Mouse (Mus musculus) MEL (cell line): Measurements from ENCODE around the gene Gm45194. TPM values are rescaled to one million over a fixed set of nuclear protein-coding genes. Genes with fewer than 3 reads are reported as not detected.

ENCODE experiments used
- DNase-seq: peaks from one replicate; pipeline ENCODE4 v3.0.0; 2011; ENCODE audit warnings: low read depth, low spot score
- H3K27ac ChIP-seq: 2 replicates; pipeline ENCODE4 v1.5.1; 2012; ENCODE audit warnings: low read depth, mild to moderate bottlenecking, control low read depth, low read length, moderate library complexity; ENCODE audit not compliant: control insufficient read depth
- H3K27me3 ChIP-seq, 2 experiments: fragments of 150-350 bp in 1 of 2; sonication (generic) in 1 of 2; 2 replicates each; pipeline ENCODE4 v1.6.1; 2012; ENCODE audit warnings: low read length in 2 of 2, mild to moderate bottlenecking in 2 of 2, improper control_type of control experiment in 1 of 2, moderate library complexity in 1 of 2; ENCODE audit not compliant: insufficient read depth in 2 of 2, control insufficient read depth in 1 of 2
- H3K36me3 ChIP-seq, 2 experiments: 2 replicates each; pipeline ENCODE4 v1.6.1; 2012 to 2014; ENCODE audit warnings: low read length in 2 of 2, improper control_type of control experiment in 1 of 2, inconsistent platforms in 1 of 2, mild to moderate bottlenecking in 1 of 2; ENCODE audit not compliant: insufficient read depth in 2 of 2, control insufficient read depth in 1 of 2
- H3K4me1 ChIP-seq, 2 experiments: fragments of 150-350 bp in 1 of 2; sonication (generic) in 1 of 2; 2 replicates each; pipeline ENCODE4 v1.6.1; 2012; ENCODE audit warnings: low read length in 2 of 2, improper control_type of control experiment in 1 of 2, mild to moderate bottlenecking in 1 of 2; ENCODE audit not compliant: insufficient read depth in 2 of 2, control insufficient read depth in 1 of 2
- H3K4me3 ChIP-seq, 2 experiments: fragments of 150-350 bp in 1 of 2; sonication (generic) in 1 of 2; 2 replicates each; pipeline ENCODE4 v1.5.1; 2012; ENCODE audit warnings: low read depth in 2 of 2, low read length in 2 of 2, mild to moderate bottlenecking in 2 of 2, moderate library complexity in 2 of 2, control low read depth in 1 of 2, improper control_type of control experiment in 1 of 2; ENCODE audit not compliant: control insufficient read depth in 1 of 2, insufficient read depth in 1 of 2
- H3K79me2 ChIP-seq: 2 replicates; pipeline ENCODE4 v1.6.1; 2012; ENCODE audit warnings: mild to moderate bottlenecking, low read length, moderate library complexity; ENCODE audit not compliant: control insufficient read depth, poor library complexity, insufficient read depth
- H3K9ac ChIP-seq: 2 replicates; pipeline ENCODE4 v1.6.1; 2012; ENCODE audit warnings: low read depth, mild to moderate bottlenecking, control low read depth, low read length, moderate library complexity; ENCODE audit not compliant: control insufficient read depth, poor library complexity, severe bottlenecking
- H3K9me3 ChIP-seq: fragments of 150-350 bp; sonication (generic); replicated peaks from 2 replicates; pipeline ENCODE4 v1.6.1; 2012; ENCODE audit warnings: mild to moderate bottlenecking, low read length, improper control_type of control experiment, moderate library complexity; ENCODE audit not compliant: insufficient read depth
- CTCF ChIP-seq, 3 experiments: IDR thresholded peaks in 2 of 3; conservative IDR thresholded peaks in 1 of 3; 2 replicates each; pipeline ENCODE4 v1.5.1; 2011 to 2012; ENCODE audit warnings: low read length in 3 of 3, low read depth in 2 of 3, mild to moderate bottlenecking in 2 of 3, improper control_type of control experiment in 1 of 3, inconsistent platforms in 1 of 3, mixed read lengths in 1 of 3, moderate library complexity in 1 of 3; ENCODE audit not compliant: control insufficient read depth in 1 of 3, insufficient read depth in 1 of 3, poor library complexity in 1 of 3, severe bottlenecking in 1 of 3
- E2F4 ChIP-seq: IDR thresholded peaks from 2 replicates; pipeline ENCODE4 v1.6.1; 2011; ENCODE audit warnings: low read depth, low read length, improper control_type of control experiment, borderline replicate concordance
- GABPA ChIP-seq: IDR thresholded peaks from 2 replicates; pipeline ENCODE4 v1.6.1; 2012; ENCODE audit warnings: low read depth, mild to moderate bottlenecking, inconsistent platforms, low read length, improper control_type of control experiment, moderate library complexity
- HCFC1 ChIP-seq: IDR thresholded peaks from 2 replicates; pipeline ENCODE4 v1.6.1; 2012; ENCODE audit warnings: low read depth, mild to moderate bottlenecking, inconsistent platforms, low read length, improper control_type of control experiment, moderate library complexity
- JUND ChIP-seq: IDR thresholded peaks from 2 replicates; pipeline ENCODE4 v1.6.1; 2011; ENCODE audit warnings: low read depth, mild to moderate bottlenecking, improper control_type of control experiment, low read length
- POLR2A ChIP-seq, 2 experiments: IDR thresholded peaks; 2 replicates each; pipeline ENCODE4 v1.6.1; 2011 to 2012; ENCODE audit warnings: low read length in 2 of 2, mild to moderate bottlenecking in 2 of 2, control low read depth in 1 of 2, improper control_type of control experiment in 1 of 2, low read depth in 1 of 2, moderate library complexity in 1 of 2; ENCODE audit not compliant: control insufficient read depth in 1 of 2, insufficient read depth in 1 of 2, poor library complexity in 1 of 2
- POLR2AphosphoS5 ChIP-seq: IDR thresholded peaks from 2 replicates; pipeline ENCODE4 v1.6.1; 2012; ENCODE audit warnings: low read depth, borderline replicate concordance, mild to moderate bottlenecking, inconsistent platforms, low read length, moderate library complexity, mixed read lengths
- RAD21 ChIP-seq: IDR thresholded peaks from 2 replicates; pipeline ENCODE4 v1.6.1; 2011; ENCODE audit warnings: mild to moderate bottlenecking, low read depth, low read length, improper control_type of control experiment
- SMC3 ChIP-seq: IDR thresholded peaks from 2 replicates; pipeline ENCODE4 v1.6.1; 2011; ENCODE audit warnings: low read depth, low read length, improper control_type of control experiment
- UBTF ChIP-seq: IDR thresholded peaks from 2 replicates; pipeline ENCODE4 v1.6.1; 2012; ENCODE audit warnings: low read depth, mild to moderate bottlenecking, inconsistent platforms, low read length, improper control_type of control experiment, moderate library complexity, borderline replicate concordance; ENCODE audit not compliant: insufficient read depth
- USF1 ChIP-seq: IDR thresholded peaks from 2 replicates; pipeline ENCODE4 v1.6.1; 2014; ENCODE audit warnings: low read depth, mild to moderate bottlenecking, inconsistent platforms, low read length, improper control_type of control experiment, moderate library complexity
- ZC3H11A ChIP-seq: IDR thresholded peaks from 2 replicates; pipeline ENCODE4 v1.6.1; 2012; ENCODE audit warnings: low read depth, mild to moderate bottlenecking, inconsistent platforms, low read length, improper control_type of control experiment
- ZKSCAN1 ChIP-seq: IDR thresholded peaks from 2 replicates; pipeline ENCODE4 v1.6.1; 2012; ENCODE audit warnings: low read depth, mild to moderate bottlenecking, inconsistent platforms, low read length, improper control_type of control experiment, moderate library complexity
- polyA plus RNA-seq, 2 experiments: library from polyadenylated mRNA; stranded (reverse) in 1 of 2; unstranded in 1 of 2; fragments of >175 nt in 1 of 2; fragments of >200 nt in 1 of 2; gene quantifications; 2 replicates each; pipeline versions ENCODE4 v1.2.1 to v1.2.4; 2012; ENCODE audit warnings: low replicate concordance in 2 of 2, low read depth in 1 of 2; ENCODE audit not compliant: insufficient read length in 2 of 2, insufficient read depth in 1 of 2, missing spikeins in 1 of 2
- total RNA-seq: library from RNA; depleted of rRNA; stranded (reverse); fragments of 300-350 nt; gene quantifications from 2 replicates; pipeline ENCODE4 v1.2.3, GENCODE M21; 2012

Gene Gm45194
- total and polyA plus RNA-seq, 3 experiments = not detected

GRCm38 (mm10) chrX:111894321-111895050 lies 3.3 kb downstream of the Gm45194 start:
- no peak overlapping the region for H3K4me3 ChIP-seq
- no peak for DNase-seq
- no peak overlapping the region for H3K27ac ChIP-seq
- H3K9me3 ChIP-seq = no peaks in the 10 kb centered on the region
- no peak overlapping the region for H3K9ac ChIP-seq
- TF ChIP-seq JUND = no peak
- TF ChIP-seq POLR2A (IDR thresholded peaks at IDR 0.05; ENCODE audit: control insufficient read depth in 1 of 2, insufficient read depth in 1 of 2, low read depth in 1 of 2, low read length in 2 of 2, poor library complexity in 1 of 2) = no peak
- no peaks in the 10 kb centered on the region for H3K27me3 ChIP-seq
- no peaks in the 10 kb centered on the region for H3K4me1 ChIP-seq
- no peaks in the 10 kb centered on the region for H3K36me3 ChIP-seq
- H3K79me2 ChIP-seq = no peaks in the 10 kb centered on the region

- Histone ChIP-seq H3K27ac (no peak overlapping the region), H3K9ac (no peak overlapping the region), H3K9me3 (no peaks in the 10 kb centered on the region), H3K36me3 (no peaks in the 10 kb centered on the region), H3K4me3 (no peak overlapping the region), H3K4me1 (no peaks in the 10 kb centered on the region), H3K27me3 (no peaks in the 10 kb centered on the region), H3K79me2 (no peaks in the 10 kb centered on the region)
- TF ChIP-seq E2F4 (no peak), POLR2AphosphoS5 (no peak)
- no peak for DNase-seq
Observed at GRCm38 (mm10) chrX:111895084-111895779, 4.0 kb downstream of the Gm45194 start.

GRCm38 (mm10) chrX:111917422-111917821 lies 26.2 kb downstream of the Gm45194 start:
- peak; percentile 89 for TF ChIP-seq SMC3
- TF ChIP-seq UBTF = no peak
- TF ChIP-seq RAD21 = peak; percentile 88
- no peak for TF ChIP-seq ZKSCAN1
- no peak for TF ChIP-seq USF1
- TF ChIP-seq HCFC1 = no peak
- peak; percentile 78 for TF ChIP-seq ZC3H11A
- TF ChIP-seq CTCF (IDR thresholded peaks at IDR 0.05 in 2 of 3, conservative IDR thresholded peaks at IDR 0.05 in 1 of 3; ENCODE audit: control insufficient read depth in 1 of 3, insufficient read depth in 1 of 3, low read depth in 2 of 3, low read length in 3 of 3, poor library complexity in 1 of 3, severe bottlenecking in 1 of 3) = peak; percentile 45 to 81 (median 56)
- no peak for TF ChIP-seq GABPA
- Histone ChIP-seq H3K9ac (no peak overlapping the region), H3K36me3 (no peaks in the 10 kb centered on the region), H3K79me2 (no peaks in the 10 kb centered on the region), H3K9me3 (no peaks in the 10 kb centered on the region), H3K4me1 (no peaks in the 10 kb centered on the region; a peak in 1 of 4 replicates), H3K27ac (no peak overlapping the region), H3K4me3 (no peak overlapping the region), H3K27me3 (no peaks in the 10 kb centered on the region)
- DNase-seq = peak; percentile 58
